In the genomic region with DNA sequence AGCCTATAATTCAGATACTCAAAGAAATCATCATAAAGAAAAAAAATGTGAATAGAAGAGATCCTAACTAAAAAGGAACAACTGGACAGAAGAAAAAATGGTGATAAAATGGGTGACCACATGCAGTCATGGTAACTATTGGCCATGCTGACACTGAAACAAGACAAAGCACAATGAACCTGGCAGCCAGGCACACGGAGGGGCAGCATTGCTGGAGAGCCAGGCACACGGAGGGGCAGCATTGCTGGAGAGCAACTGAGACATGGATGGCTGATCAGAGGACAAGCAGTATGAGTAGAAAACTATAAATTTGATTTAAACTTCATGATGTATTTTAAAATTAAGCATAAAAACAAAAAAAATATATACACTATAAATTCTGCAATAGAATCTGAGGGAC, we compare ENCODE assay signal across 20 mouse cellular contexts.
DNase-seq lines count a peak whose midpoint lies in the region; ATAC-seq and TF ChIP-seq lines count a peak whose summit lies in the region.
"Had no signal": no experiment of that assay in that cellular context is flagged by ENCODE, and none has a peak within 500 bp of the region (broad histone marks: within the 10 kb centered on the region; RNA-seq: fewer than 3 reads in every experiment).

No protein-coding gene starts in this region.

- peak; percentile 19 to 60 for DNase-seq in cerebellum, postnatal 14 days
- DNase-seq in cerebellum, adult 9-10 months: no peak
- DNase-seq in embryo, embryonic 10.5 days (ENCODE audit: low spot score): peak; percentile 34
- DNase-seq in embryo, embryonic 11 days: no peak
- DNase-seq in kidney, postnatal 0 days (ENCODE audit: low spot score): peak; percentile 6
- DNase-seq: adrenal gland, adult 2 months; adrenal gland, postnatal 10 days; adrenal gland, postnatal 25 days; cerebellum, adult 11 months; cerebellum, adult 2 months; cerebellum, adult 9-11 months; cerebellum, postnatal 36 days had no signal

- no peaks in the 10 kb centered on the region for H3K27me3 ChIP-seq in kidney, postnatal 0 days (ENCODE audit: insufficient read depth, low read length)
- H3K27me3 ChIP-seq in kidney, embryonic 15.5 days: no peaks in the 10 kb centered on the region
- H3K27me3 ChIP-seq: embryonic facial prominence, embryonic 13.5 days; embryonic facial prominence, embryonic 15.5 days; forebrain, embryonic 12.5 days had no signal

- TF ChIP-seq CTCF in kidney, postnatal 0 days (IDR thresholded peaks at IDR 0.05; ENCODE audit: low read depth): no peak

- H3K4me1 ChIP-seq in kidney, postnatal 0 days (replicated peaks; ENCODE audit: insufficient read depth, low read length): 0 out of 2 replicates have a peak, but pooled peaks cover 4% of the 10 kb centered on the region
- H3K4me1 ChIP-seq in kidney, embryonic 15.5 days: peaks cover 7% of the 10 kb centered on the region
- H3K4me1 ChIP-seq: embryonic facial prominence, embryonic 15.5 days; forebrain, embryonic 12.5 days had no signal

- H3K27ac ChIP-seq in kidney, postnatal 0 days: no peak overlapping the region
- no peak overlapping the region for H3K27ac ChIP-seq in kidney, embryonic 15.5 days
- H3K27ac ChIP-seq: embryonic facial prominence, embryonic 13.5 days; embryonic facial prominence, embryonic 15.5 days; forebrain, embryonic 10.5 days; forebrain, embryonic 12.5 days had no signal

- no peak for ATAC-seq in kidney, postnatal 0 days (replicated peaks; ENCODE audit: low FRiP score, low read depth)
- no peak for ATAC-seq in kidney, embryonic 15.5 days (replicated peaks; ENCODE audit: low FRiP score)
- ATAC-seq: forebrain, embryonic 14.5 days; forebrain, embryonic 16.5 days had no signal

- no peak overlapping the region for H3K9ac ChIP-seq in kidney, postnatal 0 days (ENCODE audit: low read depth, low read length)
- no peak overlapping the region for H3K9ac ChIP-seq in kidney, embryonic 15.5 days
- H3K9ac ChIP-seq: embryonic facial prominence, embryonic 13.5 days; embryonic facial prominence, embryonic 15.5 days; forebrain, embryonic 12.5 days had no signal

- H3K9me3 ChIP-seq in kidney, postnatal 0 days (replicated peaks; ENCODE audit: low read length): no peaks in the 10 kb centered on the region
- no peaks in the 10 kb centered on the region for H3K9me3 ChIP-seq in kidney, embryonic 15.5 days (replicated peaks)
- H3K9me3 ChIP-seq: embryonic facial prominence, embryonic 13.5 days; embryonic facial prominence, embryonic 15.5 days; forebrain, embryonic 10.5 days; forebrain, embryonic 12.5 days had no signal

- no peaks in the 10 kb centered on the region for H3K36me3 ChIP-seq in kidney, postnatal 0 days (ENCODE audit: insufficient read depth, low read length)
- no peaks in the 10 kb centered on the region for H3K36me3 ChIP-seq in kidney, embryonic 15.5 days
- H3K36me3 ChIP-seq: embryonic facial prominence, embryonic 13.5 days; embryonic facial prominence, embryonic 15.5 days; forebrain, embryonic 10.5 days; forebrain, embryonic 12.5 days had no signal

- 47% methylated on average over 2 of the region's 2 CpGs for WGBS in kidney, postnatal 0 days
- WGBS in kidney, embryonic 15.5 days: 35% methylated on average over 2 of the region's 2 CpGs

- H3K4me3 ChIP-seq in kidney, postnatal 0 days (replicated peaks; ENCODE audit: low read depth, low read length): no peak overlapping the region
- H3K4me3 ChIP-seq in kidney, embryonic 15.5 days (replicated peaks): no peak overlapping the region
- H3K4me3 ChIP-seq: embryonic facial prominence, embryonic 13.5 days; embryonic facial prominence, embryonic 15.5 days; erythroblast, embryonic 14.5 days; forebrain, embryonic 10.5 days; forebrain, embryonic 12.5 days had no signal

- no peak overlapping the region for H3K4me2 ChIP-seq in kidney, postnatal 0 days (ENCODE audit: low read length)
- H3K4me2 ChIP-seq in kidney, embryonic 15.5 days: no peak overlapping the region
- H3K4me2 ChIP-seq: embryonic facial prominence, embryonic 13.5 days; embryonic facial prominence, embryonic 15.5 days; forebrain, embryonic 12.5 days had no signal

Comparison
In these comparisons a context has a peak if more than half of its experiments do, and no peak if none do; other contexts are left out.
1. DNase-seq: peak in cerebellum, postnatal 14 days (2 of 2), embryo, embryonic 10.5 days (single experiment) and kidney, postnatal 0 days (single experiment); none in cerebellum, adult 9-10 months (single experiment) and embryo, embryonic 11 days (single experiment).